Mouse (Mus musculus): ENCODE results near the gene Clcnkb. TPM values are rescaled to one million over a fixed set of nuclear protein-coding genes. Genes with fewer than 3 reads are reported as not detected.
A peak's percentile ranks its signal among the peaks of the same experiment; 100 is the strongest.

Clcnkb gene
- total and polyA plus RNA-seq, 3 experiments: 0.43 to 2.1 (median 0.57) TPM

- Histone ChIP-seq H3K36me3 (ENCODE audit: control insufficient read depth, insufficient read depth, low read length) (no peaks in the 10 kb centered on the region), H3K4me3 (no peak overlapping the region), H3K27me3 (ENCODE audit: control insufficient read depth, insufficient read depth, low read length) (peaks cover 3% of the 10 kb centered on the region), H3K4me1 (ENCODE audit: control insufficient read depth, insufficient read depth, low read length) (no peaks in the 10 kb centered on the region; the same call in 1 of the 2 replicates), H3K79me2 (replicated peaks; ENCODE audit: control insufficient read depth, insufficient read depth, low read length) (no peaks in the 10 kb centered on the region), H3K9ac (ENCODE audit: low read depth, low read length) (no peak overlapping the region), H3K27ac (no peak overlapping the region)
- WGBS: 72% methylated on average over 7 of the region's 7 CpGs
- TF ChIP-seq POLR2A (IDR thresholded peaks at IDR 0.05; ENCODE audit: insufficient read depth, low read depth, low read length) (no peak), EP300 (IDR thresholded peaks at IDR 0.05; ENCODE audit: insufficient read depth, low read depth, low read length) (no peak), CTCF (IDR thresholded peaks at IDR 0.05) (no peak; the same call in 1 of the 2 replicates)
- intact Hi-C loops (cut with DNase I): loop anchor here (5.0 kb wide), 1 partner anchor 471 kb away; no protein-coding TSS in a partner anchor
- no peak for DNase-seq
Measured at GRCm38 (mm10) chr4:141386150-141386549, 29.7 kb downstream of the Clcnkb start.

- H3K4me3 ChIP-seq: no peak overlapping the region
- no peaks in the 10 kb centered on the region for H3K36me3 ChIP-seq (ENCODE audit: control insufficient read depth, insufficient read depth, low read length)
- intact Hi-C loops (cut with DNase I): loop anchor here (5.0 kb wide), 1 partner anchor 472 kb away; no protein-coding TSS in a partner anchor
- H3K4me1 ChIP-seq (ENCODE audit: control insufficient read depth, insufficient read depth, low read length): no peaks in the 10 kb centered on the region; the same call in 1 of the 2 replicates
- H3K27me3 ChIP-seq (ENCODE audit: control insufficient read depth, insufficient read depth, low read length): peaks cover 3% of the 10 kb centered on the region
- TF ChIP-seq EP300 (IDR thresholded peaks at IDR 0.05; ENCODE audit: insufficient read depth, low read depth, low read length): 0 out of 2 replicates have a peak, but pooled peaks have one; percentile 33
- TF ChIP-seq CTCF (IDR thresholded peaks at IDR 0.05): peak; percentile 89
- no peak for TF ChIP-seq POLR2A (IDR thresholded peaks at IDR 0.05; ENCODE audit: insufficient read depth, low read depth, low read length)
- WGBS: 2% methylated on average over 7 of the region's 7 CpGs
- H3K9ac ChIP-seq (ENCODE audit: low read depth, low read length): no peak overlapping the region
- no peak overlapping the region for H3K27ac ChIP-seq
- DNase-seq: peak; percentile 28 to 49
- H3K79me2 ChIP-seq (replicated peaks; ENCODE audit: control insufficient read depth, insufficient read depth, low read length): no peaks in the 10 kb centered on the region
Measured at GRCm38 (mm10) chr4:141385275-141385674, 30.5 kb downstream of the Clcnkb start.

GRCm38 (mm10) chr4:141382406-141382805, 33.4 kb downstream of the Clcnkb start:
- intact Hi-C loops (cut with DNase I): no loop called here
- no peaks in the 10 kb centered on the region; the same call in 1 of the 2 replicates for H3K4me1 ChIP-seq (ENCODE audit: control insufficient read depth, insufficient read depth, low read length)
- H3K4me3 ChIP-seq: no peak overlapping the region
- H3K27ac ChIP-seq: no peak overlapping the region
- H3K9ac ChIP-seq (ENCODE audit: low read depth, low read length): no peak overlapping the region
- TF ChIP-seq EP300 (IDR thresholded peaks at IDR 0.05; ENCODE audit: insufficient read depth, low read depth, low read length): no peak
- H3K79me2 ChIP-seq (replicated peaks; ENCODE audit: control insufficient read depth, insufficient read depth, low read length): no peaks in the 10 kb centered on the region
- no peak for DNase-seq
- 2% methylated on average over 25 of the region's 25 CpGs for WGBS
- H3K27me3 ChIP-seq (ENCODE audit: control insufficient read depth, insufficient read depth, low read length): peaks cover 3% of the 10 kb centered on the region
- H3K36me3 ChIP-seq (ENCODE audit: control insufficient read depth, insufficient read depth, low read length): no peaks in the 10 kb centered on the region

- no peaks in the 10 kb centered on the region for H3K36me3 ChIP-seq (ENCODE audit: control insufficient read depth, insufficient read depth, low read length)
- 67% methylated on average over 8 of the region's 8 CpGs for WGBS
- intact Hi-C loops (cut with DNase I): no loop called here
Measured at GRCm38 (mm10) chr4:141379674-141380073, 36.1 kb downstream of the Clcnkb start.

GRCm38 (mm10) chr4:141372426-141372825, 43.4 kb downstream of the Clcnkb start:
- WGBS: 95% methylated on average over 5 of the region's 5 CpGs
- intact Hi-C loops (cut with DNase I): no loop called here
- H3K27ac ChIP-seq: no peak overlapping the region

More at GRCm38 (mm10) chr4:141379674-141380073, 36.1 kb downstream of the Clcnkb start:
- TF ChIP-seq CTCF (IDR thresholded peaks at IDR 0.05) (no peak), POLR2A (IDR thresholded peaks at IDR 0.05; ENCODE audit: insufficient read depth, low read depth, low read length) (no peak), EP300 (IDR thresholded peaks at IDR 0.05; ENCODE audit: insufficient read depth, low read depth, low read length) (no peak)
- no peak for DNase-seq
- Histone ChIP-seq H3K27me3 (ENCODE audit: control insufficient read depth, insufficient read depth, low read length) (peaks cover 3% of the 10 kb centered on the region), H3K27ac (no peak overlapping the region), H3K9ac (ENCODE audit: low read depth, low read length) (no peak overlapping the region), H3K79me2 (replicated peaks; ENCODE audit: control insufficient read depth, insufficient read depth, low read length) (no peaks in the 10 kb centered on the region), H3K4me3 (no peak overlapping the region), H3K4me1 (ENCODE audit: control insufficient read depth, insufficient read depth, low read length) (no peaks in the 10 kb centered on the region)

GRCm38 (mm10) chr4:141367997-141368791, 47.6 kb downstream of the Clcnkb start, which contains the start of gene Fam131c:
Gene Fam131c, plus strand, starts transcription at chr4:141368220.
- Histone ChIP-seq H3K9ac (ENCODE audit: low read depth, low read length) (peak within 1 kb of the TSS; percentile 72), H3K27me3 (ENCODE audit: control insufficient read depth, insufficient read depth, low read length) (0 out of 2 replicates have a peak, but pooled peaks cover 2% of the 10 kb centered on the region), H3K27ac (no peak within 1 kb of the TSS), H3K36me3 (ENCODE audit: control insufficient read depth, insufficient read depth, low read length) (no peaks in the 10 kb centered on the region), H3K79me2 (replicated peaks; ENCODE audit: control insufficient read depth, insufficient read depth, low read length) (no peaks in the 10 kb centered on the region), H3K4me1 (ENCODE audit: control insufficient read depth, insufficient read depth, low read length) (no peaks in the 10 kb centered on the region), H3K4me3 (peak within 1 kb of the TSS; percentile 40)
- TF ChIP-seq POLR2A (IDR thresholded peaks at IDR 0.05; ENCODE audit: insufficient read depth, low read depth, low read length) (no peak), CTCF (IDR thresholded peaks at IDR 0.05) (no peak), EP300 (IDR thresholded peaks at IDR 0.05; ENCODE audit: insufficient read depth, low read depth, low read length) (no peak)
- 4% methylated on average over 63 of the region's 71 CpGs for WGBS
- peak; percentile 49 to 51 for DNase-seq
- intact Hi-C loops (cut with DNase I): loop anchor here (5.0 kb wide), 1 partner anchor 146 kb away; no protein-coding TSS in a partner anchor

More at GRCm38 (mm10) chr4:141372426-141372825, 43.4 kb downstream of the Clcnkb start:
- TF ChIP-seq CTCF (IDR thresholded peaks at IDR 0.05): no peak
- TF ChIP-seq EP300 (IDR thresholded peaks at IDR 0.05; ENCODE audit: insufficient read depth, low read depth, low read length): no peak
- no peak for TF ChIP-seq POLR2A (IDR thresholded peaks at IDR 0.05; ENCODE audit: insufficient read depth, low read depth, low read length)
- Histone ChIP-seq H3K9ac (ENCODE audit: low read depth, low read length) (no peak overlapping the region), H3K79me2 (replicated peaks; ENCODE audit: control insufficient read depth, insufficient read depth, low read length) (no peaks in the 10 kb centered on the region), H3K4me3 (no peak overlapping the region), H3K27me3 (ENCODE audit: control insufficient read depth, insufficient read depth, low read length) (0 out of 2 replicates have a peak, but pooled peaks cover 2% of the 10 kb centered on the region), H3K4me1 (ENCODE audit: control insufficient read depth, insufficient read depth, low read length) (no peaks in the 10 kb centered on the region), H3K36me3 (ENCODE audit: control insufficient read depth, insufficient read depth, low read length) (no peaks in the 10 kb centered on the region)
- DNase-seq: no peak
